21 mouse cellular contexts compared by ENCODE assay signal in the genomic region with DNA sequence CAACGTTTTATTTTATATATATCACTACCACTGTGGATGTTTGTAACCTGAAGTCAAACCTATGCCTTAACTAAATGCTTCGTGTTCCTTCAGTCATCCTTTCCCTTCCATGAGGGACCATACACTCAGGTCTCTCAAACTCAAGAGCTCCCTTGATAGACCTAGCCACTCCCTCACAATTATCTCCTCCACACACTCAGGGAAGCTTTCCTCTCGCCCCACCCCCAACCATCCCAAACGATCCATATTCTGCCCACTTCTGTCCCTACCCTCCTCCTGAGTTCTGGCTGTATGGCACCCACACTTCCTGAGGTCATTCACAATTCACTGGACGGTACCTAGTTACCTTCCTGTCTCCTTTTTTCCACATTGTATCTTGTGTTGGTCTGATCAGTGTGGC. TPM values are rescaled to one million over a fixed set of nuclear protein-coding genes. Genes with fewer than 3 reads are reported as not detected.
"Had no signal": no experiment of that assay in that cellular context is flagged by ENCODE, and none has a peak within 500 bp of the region (broad histone marks: within the 10 kb centered on the region; RNA-seq: fewer than 3 reads in every experiment).

No protein-coding gene starts in this region.

- H3K4me1 ChIP-seq: midbrain, embryonic 12.5 days; neural tube, embryonic 13.5 days; neural tube, embryonic 15.5 days had no signal

- H3K4me2 ChIP-seq: lung, embryonic 14.5 days; midbrain, embryonic 12.5 days; neural tube, embryonic 13.5 days; neural tube, embryonic 15.5 days had no signal

- H3K4me3 ChIP-seq: midbrain, embryonic 12.5 days; myocyte; neural tube, embryonic 13.5 days; neural tube, embryonic 15.5 days had no signal

- H3K9me3 ChIP-seq: midbrain, embryonic 12.5 days; neural tube, embryonic 13.5 days; neural tube, embryonic 15.5 days had no signal

- H3K36me3 ChIP-seq: midbrain, embryonic 12.5 days; neural tube, embryonic 13.5 days; neural tube, embryonic 15.5 days had no signal

- DNase-seq: lung, adult 18-20 months; lung, embryonic 14.5 days; lung, postnatal 10 days; lung, postnatal 4 days; midbrain, embryonic 14.5 days; retina, postnatal 1 day; right cerebral cortex, adult 18-20 months; right cerebral cortex, postnatal 25 days; right cerebral cortex, postnatal 4 days; spleen, adult 18-20 months; thymus, adult 2 months; thymus, postnatal 25 days; thymus, postnatal 4 days had no signal

- H3K9ac ChIP-seq: lung, embryonic 14.5 days; midbrain, embryonic 12.5 days; neural tube, embryonic 13.5 days; neural tube, embryonic 15.5 days had no signal

- ATAC-seq: midbrain, embryonic 16.5 days had no signal

- H3K27me3 ChIP-seq: midbrain, embryonic 12.5 days; neural tube, embryonic 13.5 days; neural tube, embryonic 15.5 days had no signal

- H3K27ac ChIP-seq: midbrain, embryonic 12.5 days; neural tube, embryonic 13.5 days; neural tube, embryonic 15.5 days had no signal

RNA-seq across cellular contexts. Expression of gene Zg16, which starts 11.4 kb away (rescaled TPM):
- polyA plus RNA-seq: lung, embryonic 14.5 days; lung, embryonic 16.5 days; midbrain, embryonic 12.5 days; midbrain, embryonic 14.5 days; midbrain, embryonic 16.5 days; myocyte; neural tube, embryonic 11.5 days; neural tube, embryonic 13.5 days; neural tube, embryonic 15.5 days; stomach, embryonic 14.5 days had no signal

RNA-seq across cellular contexts. Expression of gene Spn, which starts 39.1 kb away (rescaled TPM):
- polyA plus RNA-seq: lung, embryonic 14.5 days; midbrain, embryonic 14.5 days; midbrain, embryonic 16.5 days had no signal
